Mouse (Mus musculus) liver, embryonic 13.5 days (tissue): ENCODE data around the gene Gm17428. TPM values are rescaled to one million over a fixed set of nuclear protein-coding genes. Genes with fewer than 3 reads are reported as not detected.
"Not testable (repeated sequence)": the region's sequence is repeated elsewhere in the genome, so short reads cannot be mapped to it uniquely, and the experiment has no call there.

Experiments
- ATAC-seq: fragments of 200-750 bp; cut with Nextera tagmentation; 2 replicates; pipeline ENCODE4 v1.8.0; 2017; ENCODE audit warnings: low read depth, mild to moderate bottlenecking, moderate number of reproducible peaks, moderate library complexity
- DNase-seq: peaks from one replicate; pipeline ENCODE4 v3.0.0; 2022
- H3K27ac ChIP-seq: fragments of 300-500 bp; sonication (generic); 2 replicates; pipeline ENCODE4 v1.5.1; 2015; ENCODE audit warnings: moderate library complexity, mild to moderate bottlenecking, inconsistent platforms
- H3K27me3 ChIP-seq: fragments of 300-500 bp; sonication (generic); 2 replicates; pipeline ENCODE4 v1.6.1; 2015; ENCODE audit warnings: mild to moderate bottlenecking, inconsistent platforms
- H3K36me3 ChIP-seq: fragments of 300-500 bp; sonication (generic); 2 replicates; pipeline ENCODE4 v1.6.1; 2015; ENCODE audit warnings: mild to moderate bottlenecking, inconsistent platforms
- H3K4me1 ChIP-seq: fragments of 300-500 bp; sonication (generic); replicated peaks from 2 replicates; pipeline ENCODE4 v1.6.1; 2015; ENCODE audit warnings: inconsistent platforms
- H3K4me2 ChIP-seq: fragments of 300-500 bp; sonication (generic); 2 replicates; pipeline ENCODE4 v1.6.1; 2015; ENCODE audit warnings: inconsistent platforms, mild to moderate bottlenecking, moderate library complexity
- H3K4me3 ChIP-seq: fragments of 300-500 bp; sonication (generic); replicated peaks from 2 replicates; pipeline ENCODE4 v1.5.1; 2015; ENCODE audit warnings: mild to moderate bottlenecking, inconsistent platforms
- H3K9ac ChIP-seq: fragments of 300-500 bp; sonication (generic); 2 replicates; pipeline ENCODE4 v1.6.1; 2015; ENCODE audit warnings: mild to moderate bottlenecking, inconsistent platforms
- H3K9me3 ChIP-seq: fragments of 300-500 bp; sonication (generic); replicated peaks from 2 replicates; pipeline ENCODE4 v1.6.1; 2016; ENCODE audit warnings: inconsistent platforms
- WGBS: fragments of 180-500 bp; shearing (Covaris S2); methylation state at CpG from one replicate; pipeline ENCODE4 v1.1.7; 2015; ENCODE audit not compliant: insufficient replicate concordance; 5-methylcytosine and 5-hydroxymethylcytosine counted together
- polyA plus RNA-seq: library from polyadenylated mRNA; unstranded; fragments of >200 nt; fragmentation: Nextera tagmentation; extraction: Ambion mirVana; gene quantifications from 2 replicates; pipeline ENCODE4 v1.2.1, GENCODE M21; 2015

Gm17428 gene
- polyA plus RNA-seq, 1 experiment from 2014 or later = not detected

- no peak overlapping the region for H3K9ac ChIP-seq
- ATAC-seq = no peak
- no peaks in the 10 kb centered on the region for H3K9me3 ChIP-seq
- no peaks in the 10 kb centered on the region for H3K4me1 ChIP-seq
- H3K27ac ChIP-seq = no peak overlapping the region
- H3K4me2 ChIP-seq = no peak overlapping the region
- H3K4me3 ChIP-seq = no peak overlapping the region
- WGBS = 57% methylated on average over 3 of the region's 3 CpGs
- DNase-seq = no peak
- H3K27me3 ChIP-seq = 0 out of 2 replicates have a peak, but pooled peaks cover 16% of the 10 kb centered on the region
- no peaks in the 10 kb centered on the region for H3K36me3 ChIP-seq
Observed at GRCm38 (mm10) chr14:54940176-54940530, 36.6 kb upstream of the Gm17428 start.

GRCm38 (mm10) chr14:54941024-54941978 lies 35.4 kb upstream of the Gm17428 start:
- DNase-seq (no peak), ATAC-seq (no peak)
- Histone ChIP-seq H3K36me3 (no peaks in the 10 kb centered on the region), H3K9ac (no peak overlapping the region), H3K9me3 (no peaks in the 10 kb centered on the region), H3K4me1 (no peaks in the 10 kb centered on the region), H3K27ac (no peak overlapping the region), H3K4me3 (no peak overlapping the region), H3K27me3 (0 out of 2 replicates have a peak, but pooled peaks cover 16% of the 10 kb centered on the region), H3K4me2 (no peak overlapping the region)
- 42% methylated on average over 13 of the region's 13 CpGs for WGBS

- ATAC-seq (no peak), DNase-seq (no peak)
- WGBS = 66% methylated on average over 8 of the region's 8 CpGs
- no peak overlapping the region for H3K9ac ChIP-seq
- no peaks in the 10 kb centered on the region for H3K4me1 ChIP-seq
- H3K4me3 ChIP-seq = no peak overlapping the region
- no peaks in the 10 kb centered on the region for H3K9me3 ChIP-seq
- H3K27me3 ChIP-seq = 0 out of 2 replicates have a peak, but pooled peaks cover 13% of the 10 kb centered on the region
- no peak overlapping the region for H3K27ac ChIP-seq
- no peak overlapping the region for H3K4me2 ChIP-seq
- no peaks in the 10 kb centered on the region for H3K36me3 ChIP-seq
Observed at GRCm38 (mm10) chr14:54942479-54942878, 34.3 kb upstream of the Gm17428 start.

GRCm38 (mm10) chr14:54943971-54944370 lies 32.8 kb upstream of the Gm17428 start:
- ATAC-seq (no peak), DNase-seq (no peak)
- Histone ChIP-seq H3K4me2 (no peak overlapping the region), H3K27ac (no peak overlapping the region), H3K9me3 (no peaks in the 10 kb centered on the region), H3K9ac (no peak overlapping the region), H3K4me3 (no peak overlapping the region), H3K27me3 (peaks cover 10% of the 10 kb centered on the region; the same call in 1 of the 2 replicates), H3K36me3 (no peaks in the 10 kb centered on the region), H3K4me1 (no peaks in the 10 kb centered on the region)
- 82% methylated on average over 7 of the region's 7 CpGs for WGBS

- no peak overlapping the region for H3K4me3 ChIP-seq
- H3K27ac ChIP-seq = no peak overlapping the region
- H3K36me3 ChIP-seq = no peaks in the 10 kb centered on the region
- no peaks in the 10 kb centered on the region for H3K4me1 ChIP-seq
- WGBS = 40% methylated on average over 2 of the region's 2 CpGs
- no peaks in the 10 kb centered on the region for H3K9me3 ChIP-seq
- no peak overlapping the region for H3K4me2 ChIP-seq
- DNase-seq = no peak
- ATAC-seq = no peak
- no peak overlapping the region for H3K9ac ChIP-seq
- H3K27me3 ChIP-seq = peaks cover 10% of the 10 kb centered on the region; the same call in 1 of the 2 replicates
Observed at GRCm38 (mm10) chr14:54944939-54945338, 31.8 kb upstream of the Gm17428 start.

- no peak for DNase-seq
- H3K4me3 ChIP-seq = no peak overlapping the region
- H3K27ac ChIP-seq = no peak overlapping the region
- H3K9ac ChIP-seq = no peak overlapping the region
- no peaks in the 10 kb centered on the region for H3K36me3 ChIP-seq
- no peak for ATAC-seq
- H3K9me3 ChIP-seq = no peaks in the 10 kb centered on the region
- peaks cover 5% of the 10 kb centered on the region; the same call in 1 of the 2 replicates for H3K27me3 ChIP-seq
- 73% methylated on average over 19 of the region's 19 CpGs for WGBS
- no peaks in the 10 kb centered on the region for H3K4me1 ChIP-seq
- H3K4me2 ChIP-seq = no peak overlapping the region
Observed at GRCm38 (mm10) chr14:54945975-54946704, 30.6 kb upstream of the Gm17428 start.

GRCm38 (mm10) chr14:54947008-54947407 lies 29.7 kb upstream of the Gm17428 start:
- not testable (repeated sequence) for H3K4me2 ChIP-seq, H3K27me3 ChIP-seq, ATAC-seq, H3K27ac ChIP-seq, H3K4me1 ChIP-seq, DNase-seq, H3K9ac ChIP-seq, H3K4me3 ChIP-seq, H3K9me3 ChIP-seq, H3K36me3 ChIP-seq
- WGBS = 69% methylated on average over 11 of the region's 11 CpGs

- DNase-seq (no peak), ATAC-seq (no peak)
- H3K4me3 ChIP-seq = no peak overlapping the region
- no peak overlapping the region for H3K9ac ChIP-seq
- H3K27me3 ChIP-seq = peaks cover 4% of the 10 kb centered on the region; the same call in 1 of the 2 replicates
- no peaks in the 10 kb centered on the region for H3K36me3 ChIP-seq
- no peak overlapping the region for H3K27ac ChIP-seq
- H3K9me3 ChIP-seq = no peaks in the 10 kb centered on the region
- H3K4me1 ChIP-seq = no peaks in the 10 kb centered on the region
- no peak overlapping the region for H3K4me2 ChIP-seq
- 60% methylated on average over 9 of the region's 9 CpGs for WGBS
Observed at GRCm38 (mm10) chr14:54948781-54949180, 28.0 kb upstream of the Gm17428 start.

GRCm38 (mm10) chr14:54950493-54950892 lies 26.2 kb upstream of the Gm17428 start:
- no peak overlapping the region for H3K27ac ChIP-seq
- no peaks in the 10 kb centered on the region for H3K9me3 ChIP-seq
- ATAC-seq (no peak), DNase-seq (no peak)
- H3K4me1 ChIP-seq = no peaks in the 10 kb centered on the region
- WGBS = 42% methylated on average over 12 of the region's 12 CpGs
- H3K4me3 ChIP-seq = no peak overlapping the region
- peaks cover 4% of the 10 kb centered on the region; the same call in 1 of the 2 replicates for H3K27me3 ChIP-seq
- no peaks in the 10 kb centered on the region for H3K36me3 ChIP-seq
- no peak overlapping the region for H3K4me2 ChIP-seq
- H3K9ac ChIP-seq = no peak overlapping the region

- ATAC-seq = no peak
- Histone ChIP-seq H3K9ac (no peak overlapping the region), H3K27me3 (peaks cover 4% of the 10 kb centered on the region; the same call in 1 of the 2 replicates), H3K36me3 (no peaks in the 10 kb centered on the region), H3K4me3 (no peak overlapping the region), H3K27ac (no peak overlapping the region), H3K4me1 (no peaks in the 10 kb centered on the region), H3K9me3 (no peaks in the 10 kb centered on the region), H3K4me2 (no peak overlapping the region)
- no peak for DNase-seq
- WGBS = 79% methylated on average over 6 of the region's 6 CpGs
Observed at GRCm38 (mm10) chr14:54951587-54951986, 25.1 kb upstream of the Gm17428 start.

GRCm38 (mm10) chr14:54953664-54954206 lies 23.0 kb upstream of the Gm17428 start:
- no peak overlapping the region for H3K9ac ChIP-seq
- no peaks in the 10 kb centered on the region for H3K9me3 ChIP-seq
- H3K4me1 ChIP-seq = no peaks in the 10 kb centered on the region
- 70% methylated on average over 8 of the region's 8 CpGs for WGBS
- no peak overlapping the region for H3K27ac ChIP-seq
- no peak for ATAC-seq
- H3K27me3 ChIP-seq = peaks cover 4% of the 10 kb centered on the region; the same call in 1 of the 2 replicates
- no peak for DNase-seq
- no peaks in the 10 kb centered on the region for H3K36me3 ChIP-seq
- H3K4me3 ChIP-seq = no peak overlapping the region
- H3K4me2 ChIP-seq = no peak overlapping the region
